Mouse (Mus musculus): ENCODE results near the gene Slitrk1. TPM values are rescaled to one million over a fixed set of nuclear protein-coding genes. Genes with fewer than 3 reads are reported as not detected.

The Slitrk1 gene
- 10 to 100 TPM; 59.9 to 64.2 (median 61.0) TPM for total RNA-seq (2022)

DNA sequence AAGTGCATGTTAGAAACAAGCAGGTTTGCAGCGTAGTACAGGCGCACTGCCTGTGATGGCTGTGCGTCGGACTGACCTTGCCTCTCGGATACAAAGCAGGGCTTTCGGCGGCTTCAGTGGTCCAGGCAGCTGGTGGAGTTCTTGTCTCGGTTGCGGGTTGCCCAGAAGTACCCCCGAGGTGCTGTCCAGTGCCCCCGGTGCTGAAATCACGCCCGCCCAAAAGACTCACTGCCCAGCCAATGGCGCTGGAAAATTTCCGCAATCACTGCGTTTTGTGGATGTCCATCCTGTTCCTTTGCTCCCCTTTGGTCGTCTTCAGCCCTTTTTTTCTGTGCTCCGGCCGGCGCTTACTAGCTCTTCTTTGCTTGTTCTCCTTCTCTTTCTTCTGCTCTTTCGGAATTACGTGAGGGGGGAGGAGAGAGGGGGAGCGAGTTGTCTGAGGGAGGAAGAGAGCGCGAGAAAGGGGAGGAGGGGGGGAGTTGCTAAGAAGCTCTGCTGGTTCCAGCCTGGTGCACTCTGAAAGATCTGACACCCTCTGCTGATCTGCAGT, at the start of gene Slitrk1:
Gene Slitrk1, minus strand, starts transcription at position 445 of the 550 bp plus-strand sequence.
- DNase-seq (ENCODE audit: low spot score in 2 of 2): peak; percentile 49 to 65

DNA sequence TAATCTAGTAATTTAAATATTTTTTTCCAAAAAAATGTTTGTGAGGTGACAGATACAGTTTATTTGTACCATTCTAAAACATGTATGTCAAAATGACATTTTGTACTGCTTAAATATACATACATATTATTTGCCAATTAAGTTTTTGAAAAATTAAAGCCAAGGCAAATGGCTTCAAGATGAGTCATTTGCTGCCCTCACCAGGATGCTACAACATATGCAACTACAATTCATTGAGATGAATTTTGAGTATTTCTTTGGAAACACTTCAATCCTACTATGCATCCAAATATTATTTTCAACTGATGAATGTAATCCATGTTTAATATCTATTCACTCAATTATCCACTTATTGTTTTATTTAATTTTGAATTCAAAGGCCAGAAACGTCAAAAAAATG, 21.8 kb upstream of the Slitrk1 start:
- DNase-seq (ENCODE audit: low spot score in 2 of 2): no peak

DNA sequence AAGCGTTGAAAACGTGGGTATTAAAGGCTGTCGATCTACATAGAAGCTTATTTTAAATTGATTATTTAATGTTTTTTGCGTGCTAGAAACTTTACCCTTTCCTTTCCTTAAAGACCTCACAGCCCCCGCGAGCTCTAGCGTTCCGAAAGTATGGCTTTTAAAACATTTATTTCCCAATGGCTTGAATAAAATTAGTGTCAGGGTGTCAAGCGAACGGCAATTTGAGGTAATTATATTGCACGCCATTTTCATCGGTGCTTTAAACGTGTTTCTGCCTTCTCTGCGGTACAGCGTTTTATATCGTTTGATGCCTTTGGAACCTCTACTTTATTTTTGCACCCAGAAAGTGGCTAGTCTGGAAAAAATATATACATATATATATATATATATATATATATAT, 378 bp upstream of the Slitrk1 start:
- DNase-seq (ENCODE audit: low spot score in 2 of 2): no peak

DNA sequence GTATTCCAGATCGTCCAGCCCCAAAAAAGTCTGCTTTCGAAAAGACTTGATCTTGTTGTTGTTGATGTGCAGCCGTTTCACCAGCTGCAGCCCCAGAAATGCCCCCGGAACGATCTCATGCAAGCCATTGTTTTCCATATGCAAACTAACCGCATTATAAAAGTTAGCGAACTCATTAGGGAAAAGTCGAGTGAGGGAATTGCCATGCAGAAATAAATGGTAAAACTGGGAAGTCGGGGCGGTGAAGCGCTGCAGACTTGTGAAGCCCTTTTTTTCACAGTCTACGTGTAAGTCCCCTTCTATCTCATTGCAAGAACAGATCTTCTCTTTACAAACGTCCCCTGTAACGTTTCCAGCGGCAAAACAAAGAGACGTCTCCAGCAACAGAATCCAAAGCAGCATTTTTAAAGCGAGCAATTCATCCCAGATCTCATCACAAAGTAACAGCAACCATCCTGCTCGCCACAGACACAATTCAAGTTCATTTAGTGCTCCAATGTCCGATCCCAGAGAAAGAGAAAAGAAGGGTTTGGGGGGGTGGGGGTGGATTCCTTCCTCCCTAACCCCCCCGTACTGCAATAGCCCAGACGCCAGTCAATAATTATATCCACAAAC, 975 bp downstream of the Slitrk1 start:
- peak in 1 of 2 experiments; percentile 33 for DNase-seq (ENCODE audit: low spot score in 2 of 2)

DNA sequence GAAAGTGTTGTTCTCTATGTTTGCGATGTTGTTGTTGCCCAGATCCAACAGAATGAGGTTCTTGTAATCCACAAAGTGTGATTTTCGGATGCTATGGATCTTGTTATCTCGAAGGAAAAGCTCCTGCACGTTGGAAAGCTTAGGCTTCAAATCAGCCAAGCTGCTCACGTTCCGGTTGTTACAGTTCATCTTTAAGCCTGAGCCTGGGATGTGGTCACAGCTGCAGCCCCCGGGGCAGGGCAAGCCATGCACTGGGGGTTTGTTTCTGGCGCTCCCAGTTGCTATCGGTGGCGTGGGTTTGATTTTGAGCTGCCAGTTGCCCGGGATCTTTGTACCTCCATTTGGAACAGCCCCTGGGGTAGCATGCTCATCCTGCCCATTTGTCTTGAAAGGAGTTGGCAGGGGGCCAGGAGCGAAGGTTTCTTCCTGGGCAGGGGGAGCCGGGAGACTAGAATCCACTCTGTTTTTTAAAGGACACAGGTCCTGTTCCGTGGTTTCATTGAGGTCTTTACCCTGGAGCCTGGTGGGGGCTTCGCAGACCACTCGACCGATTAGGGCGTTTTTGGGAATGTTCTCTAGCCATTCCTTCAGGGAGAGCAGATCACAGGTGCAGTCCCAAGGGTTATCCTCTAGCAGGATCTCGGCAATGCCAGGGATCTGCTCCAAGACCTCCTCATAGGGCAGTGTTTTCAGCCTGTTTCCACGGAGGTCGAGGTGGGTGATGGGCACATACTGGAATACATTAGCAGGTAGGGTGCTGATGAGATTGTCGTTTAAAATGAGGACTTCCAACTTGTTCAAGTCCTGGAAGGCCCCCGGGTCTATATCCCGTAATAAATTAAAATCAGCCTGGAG, 1.7 kb downstream of the Slitrk1 start:
- peak; percentile 39 to 56 for DNase-seq (ENCODE audit: low spot score in 2 of 2)

DNA sequence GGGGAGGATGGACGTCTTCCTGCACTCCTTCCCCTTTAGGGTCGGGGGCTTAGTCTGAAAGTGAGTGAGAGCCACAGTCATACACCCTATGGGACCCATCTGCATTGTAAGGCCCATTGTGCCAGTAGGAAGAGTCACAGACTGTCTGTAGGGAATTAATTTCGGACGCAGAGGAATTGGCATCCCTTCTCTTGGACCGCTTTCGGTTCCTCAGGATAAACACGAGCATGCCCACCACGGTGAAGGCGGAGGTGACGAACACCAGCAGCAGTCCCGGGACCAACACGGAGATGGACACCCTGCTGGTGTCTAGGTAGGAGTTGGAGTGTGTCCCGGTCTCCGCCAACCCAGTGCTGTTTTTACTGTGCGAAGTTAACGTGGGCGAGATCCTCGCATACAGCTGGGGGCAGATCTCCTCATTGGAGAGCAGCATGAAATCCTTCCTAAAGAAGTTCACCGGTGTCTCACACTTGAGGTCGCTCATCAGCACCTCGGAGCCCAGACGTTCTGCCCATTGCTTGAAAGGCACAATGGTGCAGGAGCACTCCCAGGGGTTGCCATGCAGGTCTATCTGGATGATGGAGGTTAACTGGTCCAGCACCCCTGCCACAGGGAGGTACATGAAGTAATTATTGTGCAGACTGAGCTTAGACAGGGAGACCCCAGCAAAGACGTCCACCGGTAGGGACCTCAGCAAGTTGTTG, 2.7 kb downstream of the Slitrk1 start:
- peak; percentile 57 to 61 for DNase-seq (ENCODE audit: low spot score in 2 of 2)

DNA sequence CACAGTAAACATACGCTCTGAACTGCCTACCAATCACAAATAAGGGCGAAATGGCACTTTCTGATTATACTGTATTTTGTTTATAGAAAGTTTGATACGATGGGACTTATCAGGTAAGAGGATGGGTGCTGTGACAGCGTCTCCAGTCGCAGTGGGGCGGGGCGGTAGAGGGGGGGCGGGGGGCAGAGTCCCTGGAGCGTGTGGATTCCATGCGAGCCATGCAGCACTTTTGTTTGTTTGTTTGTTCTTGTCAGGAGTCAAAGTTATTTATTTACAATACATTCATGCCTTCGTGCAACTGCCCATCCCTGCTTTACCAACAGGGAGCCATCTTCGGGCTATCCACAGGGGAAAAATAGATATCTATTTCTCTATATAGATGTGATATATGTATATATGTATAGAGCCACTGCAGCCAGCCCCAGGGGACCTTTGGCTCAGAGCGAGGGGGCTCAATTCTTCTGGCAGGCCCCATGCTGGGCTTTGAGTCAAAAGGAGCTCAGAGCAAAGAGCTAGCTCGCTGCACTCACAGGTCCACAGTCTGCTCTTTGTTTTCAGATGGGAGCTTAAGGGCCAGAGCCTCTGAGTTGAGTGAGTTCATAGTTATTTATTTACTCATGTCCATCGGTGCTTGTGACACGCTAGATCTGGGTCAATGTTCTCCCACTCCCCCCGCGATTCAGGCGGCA, 3.4 kb downstream of the Slitrk1 start:
- DNase-seq (ENCODE audit: low spot score in 2 of 2): no peak

DNA sequence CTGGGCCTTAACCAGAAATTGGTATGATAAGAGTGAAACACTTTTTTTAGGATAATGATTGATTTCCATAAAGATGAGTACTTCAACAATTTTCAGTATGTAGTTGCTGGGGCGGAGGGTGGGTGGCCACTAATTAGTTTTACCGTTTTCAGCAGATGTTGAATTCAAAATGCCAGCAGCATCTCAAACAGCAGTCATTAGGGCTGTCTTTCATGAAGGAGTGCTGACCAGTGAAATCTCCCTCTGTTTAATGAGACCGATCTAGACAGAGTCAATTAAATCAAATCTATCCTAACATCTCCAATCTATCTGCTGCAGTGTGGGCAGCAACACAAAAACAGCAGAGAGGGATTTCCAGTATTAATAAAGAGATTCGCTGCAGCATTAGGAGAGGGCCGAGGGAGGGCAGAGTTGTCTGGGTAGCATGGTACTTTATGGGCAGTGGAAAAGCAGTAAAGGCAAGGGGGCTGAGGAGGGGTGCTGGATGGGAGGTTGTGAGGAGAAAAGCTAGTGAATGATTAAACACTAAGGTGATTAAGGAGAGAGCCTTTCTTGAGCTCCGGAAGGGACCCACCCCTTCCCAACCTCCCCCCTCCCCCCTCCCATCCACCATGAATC, 4.5 kb downstream of the Slitrk1 start:
- DNase-seq (ENCODE audit: low spot score in 2 of 2): peak in 1 of 2 experiments; percentile 26

DNA sequence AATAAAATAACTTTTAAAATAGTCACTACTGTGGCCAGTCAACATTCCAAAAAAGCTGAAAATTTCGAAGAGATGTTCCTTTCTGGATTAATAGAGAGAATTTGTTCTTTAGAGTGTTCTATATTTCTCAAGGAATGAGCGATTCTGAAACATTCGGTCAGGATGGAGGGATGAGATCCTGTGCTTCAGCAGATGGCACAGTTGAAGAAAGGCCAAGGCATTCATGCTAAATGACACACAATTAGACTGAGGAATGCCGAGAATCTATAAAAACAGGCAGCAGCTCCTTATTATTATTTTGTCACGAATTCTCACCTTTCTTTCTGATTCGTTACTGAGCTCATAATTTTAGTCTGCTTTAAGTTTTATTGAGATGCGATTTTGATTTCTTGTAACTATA, 15.4 kb downstream of the Slitrk1 start:
- DNase-seq (ENCODE audit: low spot score in 2 of 2): no peak

DNA sequence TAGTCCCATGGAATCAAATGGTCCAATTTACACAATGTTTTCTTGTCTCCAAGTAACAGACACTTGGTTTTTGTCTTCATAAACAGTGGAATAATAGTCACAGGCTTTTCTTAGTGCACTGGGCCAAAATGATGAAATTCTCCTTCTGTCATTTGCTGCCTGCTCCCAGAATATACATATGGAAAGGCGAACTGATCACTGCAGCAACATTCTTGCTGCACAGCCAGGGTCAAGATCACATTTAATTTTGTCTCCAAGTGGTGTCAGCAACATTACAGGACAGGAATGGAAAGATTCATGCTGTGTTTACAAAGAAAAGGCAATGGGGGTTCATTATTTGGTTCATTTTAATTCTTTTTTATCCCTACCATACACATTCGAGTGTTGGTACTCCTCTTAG, 18.5 kb downstream of the Slitrk1 start:
- no peak for DNase-seq (ENCODE audit: low spot score in 2 of 2)

DNA sequence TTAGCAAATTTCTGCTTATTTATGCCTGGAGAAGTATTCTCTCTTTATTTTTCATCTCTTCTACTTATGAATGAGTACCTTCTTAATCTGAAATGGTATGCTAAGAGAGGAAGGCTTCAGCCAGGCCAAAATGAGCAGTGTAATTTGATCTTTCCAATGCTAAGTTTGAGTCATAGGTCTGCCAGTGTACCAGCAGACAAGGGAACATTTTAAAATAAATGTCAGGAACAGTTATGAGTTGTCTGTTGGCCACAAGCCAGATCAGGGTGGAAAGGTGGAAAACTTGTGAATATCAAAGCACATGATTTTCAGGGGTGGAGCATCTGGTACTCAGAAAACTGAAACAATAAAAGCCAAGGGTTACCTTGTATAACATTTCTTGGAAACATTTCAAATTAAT, 46.1 kb downstream of the Slitrk1 start:
- DNase-seq (ENCODE audit: low spot score in 2 of 2): no peak

DNA sequence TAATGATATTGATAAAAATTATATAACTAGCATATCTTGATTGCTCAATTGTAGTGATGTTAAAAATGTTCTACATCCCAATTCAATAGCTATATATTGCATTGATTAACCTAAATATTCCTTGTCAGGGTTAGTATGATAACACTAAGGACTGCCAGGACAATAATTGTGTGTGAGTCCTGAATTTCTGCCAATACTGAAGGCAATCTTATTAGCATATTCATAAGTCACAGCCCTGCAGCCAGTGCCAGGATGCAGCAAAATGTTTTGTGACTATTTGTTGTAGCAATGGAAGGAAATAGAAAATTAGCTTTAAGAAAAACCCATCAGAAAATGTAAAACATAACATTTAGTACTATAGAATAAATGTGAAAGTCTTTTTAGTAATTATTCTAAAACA, 49.3 kb downstream of the Slitrk1 start:
- DNase-seq (ENCODE audit: low spot score in 2 of 2): no peak

DNA sequence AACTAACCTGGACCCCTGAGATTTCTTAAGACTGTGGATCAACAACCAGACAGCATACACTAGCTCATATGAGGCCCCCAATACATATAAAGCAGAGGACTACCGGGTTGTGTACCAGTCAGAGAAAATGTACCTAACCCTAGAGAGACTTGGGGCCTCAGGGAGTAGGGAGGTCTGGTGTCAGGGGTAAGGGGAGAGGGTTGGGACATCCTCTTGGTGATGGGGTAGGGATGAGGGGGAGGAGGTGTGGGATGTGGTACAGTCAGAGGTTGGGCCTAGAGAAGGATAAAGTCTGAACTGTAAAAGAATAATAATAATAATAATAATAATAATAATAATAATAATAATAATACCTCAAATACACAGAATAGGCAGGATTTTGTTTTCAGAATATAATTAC, 54.6 kb downstream of the Slitrk1 start:
- DNase-seq (ENCODE audit: low spot score in 2 of 2): no peak
